Mouse (Mus musculus): ENCODE measurements around the gene Bloc1s1. TPM values are rescaled to one million over a fixed set of nuclear protein-coding genes. Genes with fewer than 3 reads are reported as not detected.

Gene Bloc1s1
- polyA plus RNA-seq, 1 experiment from 2014 or later = 226 TPM

- WGBS = 62% methylated on average over 3 of the region's 3 CpGs
- no peaks in the 10 kb centered on the region for H3K4me1 ChIP-seq
- no peaks in the 10 kb centered on the region for H3K36me3 ChIP-seq
- H3K9ac ChIP-seq = no peak overlapping the region
- no peaks in the 10 kb centered on the region for H3K27me3 ChIP-seq
- ATAC-seq (ENCODE audit: insufficient number of reproducible peaks, low FRiP score, low TSS enrichment, low read depth) = no peak
- H3K4me3 ChIP-seq (replicated peaks) = no peak overlapping the region
- H3K27ac ChIP-seq (replicated peaks) = no peak overlapping the region
- no peak overlapping the region for H3K4me2 ChIP-seq (replicated peaks)
- no peaks in the 10 kb centered on the region for H3K9me3 ChIP-seq (replicated peaks)
Measured at GRCm38 (mm10) chr10:128902409-128902988, 21.3 kb downstream of the Bloc1s1 start.

- peaks cover 4% of the 10 kb centered on the region; the same call in 1 of the 2 replicates for H3K4me1 ChIP-seq
- no peaks in the 10 kb centered on the region for H3K36me3 ChIP-seq
- H3K9me3 ChIP-seq (replicated peaks) = no peaks in the 10 kb centered on the region
- 91% methylated on average over 1 of the region's 1 CpGs for WGBS
- H3K9ac ChIP-seq = no peak overlapping the region
- H3K4me3 ChIP-seq (replicated peaks) = no peak overlapping the region
- H3K27ac ChIP-seq (replicated peaks) = no peak overlapping the region
- no peak for ATAC-seq (ENCODE audit: insufficient number of reproducible peaks, low FRiP score, low TSS enrichment, low read depth)
- H3K27me3 ChIP-seq = peaks cover 4% of the 10 kb centered on the region
- H3K4me2 ChIP-seq (replicated peaks) = no peak overlapping the region
Measured at GRCm38 (mm10) chr10:128901409-128901808, 22.4 kb downstream of the Bloc1s1 start.

- ATAC-seq (ENCODE audit: insufficient number of reproducible peaks, low FRiP score, low TSS enrichment, low read depth) = no peak
- WGBS = 78% methylated on average over 3 of the region's 3 CpGs
Measured at GRCm38 (mm10) chr10:128900698-128901097, 23.1 kb downstream of the Bloc1s1 start, which contains the start of gene Cd63. Gene Cd63 (plus strand): TSS chr10:128900989.

GRCm38 (mm10) chr10:128899759-128900490 is 23.9 kb downstream of the Bloc1s1 start:
- peaks cover 12% of the 10 kb centered on the region for H3K27me3 ChIP-seq
- 80% methylated on average over 6 of the region's 6 CpGs for WGBS
- H3K9ac ChIP-seq = no peak overlapping the region
- H3K9me3 ChIP-seq (replicated peaks) = no peaks in the 10 kb centered on the region
- peaks cover 11% of the 10 kb centered on the region for H3K4me1 ChIP-seq
- H3K4me2 ChIP-seq (replicated peaks) = no peak overlapping the region
- no peak overlapping the region for H3K27ac ChIP-seq (replicated peaks)
- H3K36me3 ChIP-seq = no peaks in the 10 kb centered on the region
- no peak for ATAC-seq (ENCODE audit: insufficient number of reproducible peaks, low FRiP score, low TSS enrichment, low read depth)
- no peak overlapping the region for H3K4me3 ChIP-seq (replicated peaks)

More at GRCm38 (mm10) chr10:128900698-128901097, 23.1 kb downstream of the Bloc1s1 start, which contains the start of gene Cd63:
- Histone ChIP-seq H3K27ac (replicated peaks) (no peak within 1 kb of the TSS), H3K4me2 (replicated peaks) (no peak within 1 kb of the TSS), H3K9ac (no peak within 1 kb of the TSS), H3K4me1 (peaks cover 11% of the 10 kb centered on the region), H3K9me3 (replicated peaks) (no peaks in the 10 kb centered on the region), H3K4me3 (replicated peaks) (no peak within 1 kb of the TSS), H3K27me3 (peaks cover 11% of the 10 kb centered on the region), H3K36me3 (no peaks in the 10 kb centered on the region)

- peaks cover 12% of the 10 kb centered on the region for H3K27me3 ChIP-seq
- H3K36me3 ChIP-seq = no peaks in the 10 kb centered on the region
- peaks cover 18% of the 10 kb centered on the region for H3K4me1 ChIP-seq
- no peaks in the 10 kb centered on the region for H3K9me3 ChIP-seq (replicated peaks)
- no peak overlapping the region for H3K4me2 ChIP-seq (replicated peaks)
- H3K4me3 ChIP-seq (replicated peaks) = no peak overlapping the region
- 6% methylated on average over 1 of the region's 1 CpGs for WGBS
- no peak for ATAC-seq (ENCODE audit: insufficient number of reproducible peaks, low FRiP score, low TSS enrichment, low read depth)
- no peak overlapping the region for H3K9ac ChIP-seq
- no peak overlapping the region; the same call in 1 of the 2 replicates for H3K27ac ChIP-seq (replicated peaks)
Measured at GRCm38 (mm10) chr10:128897501-128897900, 26.3 kb downstream of the Bloc1s1 start.

- Histone ChIP-seq H3K4me1 (peaks cover 22% of the 10 kb centered on the region), H3K9me3 (replicated peaks) (no peaks in the 10 kb centered on the region), H3K4me3 (replicated peaks) (no peak overlapping the region), H3K9ac (no peak overlapping the region), H3K27me3 (peaks cover 12% of the 10 kb centered on the region), H3K4me2 (replicated peaks) (no peak overlapping the region), H3K36me3 (no peaks in the 10 kb centered on the region), H3K27ac (replicated peaks) (peak overlapping the region; percentile 28; the same call in 1 of the 2 replicates)
- WGBS = 25% methylated on average over 1 of the region's 1 CpGs
- ATAC-seq (ENCODE audit: insufficient number of reproducible peaks, low FRiP score, low TSS enrichment, low read depth) = peak; percentile 68
Measured at GRCm38 (mm10) chr10:128896807-128897206, 27.0 kb downstream of the Bloc1s1 start.

- peak overlapping the region; percentile 17 for H3K4me3 ChIP-seq (replicated peaks)
- H3K4me2 ChIP-seq (replicated peaks) = peak overlapping the region; percentile 35
- peaks cover 22% of the 10 kb centered on the region for H3K4me1 ChIP-seq
- H3K9ac ChIP-seq = no peak overlapping the region
- peak overlapping the region; percentile 28; the same call in 1 of the 2 replicates for H3K27ac ChIP-seq (replicated peaks)
- H3K36me3 ChIP-seq = no peaks in the 10 kb centered on the region
- H3K9me3 ChIP-seq (replicated peaks) = no peaks in the 10 kb centered on the region
- ATAC-seq (ENCODE audit: insufficient number of reproducible peaks, low FRiP score, low TSS enrichment, low read depth) = peak; percentile 42; the same call in 1 of the 2 replicates
- 5% methylated on average over 17 of the region's 17 CpGs for WGBS
- peaks cover 12% of the 10 kb centered on the region for H3K27me3 ChIP-seq
Measured at GRCm38 (mm10) chr10:128895952-128896693, 27.7 kb downstream of the Bloc1s1 start.

GRCm38 (mm10) chr10:128895437-128895836 is 28.4 kb downstream of the Bloc1s1 start:
- no peaks in the 10 kb centered on the region for H3K9me3 ChIP-seq (replicated peaks)
- no peaks in the 10 kb centered on the region for H3K36me3 ChIP-seq
- H3K27me3 ChIP-seq = peaks cover 12% of the 10 kb centered on the region
- no peak overlapping the region for H3K9ac ChIP-seq
- peak overlapping the region; percentile 35 for H3K4me2 ChIP-seq (replicated peaks)
- peak overlapping the region; percentile 17 for H3K4me3 ChIP-seq (replicated peaks)
- no peak overlapping the region for H3K27ac ChIP-seq (replicated peaks)
- no peak for ATAC-seq (ENCODE audit: insufficient number of reproducible peaks, low FRiP score, low TSS enrichment, low read depth)
- WGBS = under 1% methylated on average over 9 of the region's 9 CpGs
- H3K4me1 ChIP-seq = peaks cover 26% of the 10 kb centered on the region

- Histone ChIP-seq H3K27ac (replicated peaks) (peak overlapping the region; percentile 89), H3K36me3 (peaks cover 3% of the 10 kb centered on the region; the same call in 1 of the 2 replicates), H3K4me2 (replicated peaks) (peak overlapping the region; percentile 86), H3K9ac (peak overlapping the region; percentile 23; the same call in 1 of the 2 replicates), H3K9me3 (replicated peaks) (no peaks in the 10 kb centered on the region), H3K27me3 (peaks cover 12% of the 10 kb centered on the region), H3K4me3 (replicated peaks) (peak overlapping the region; percentile 77), H3K4me1 (peaks cover 44% of the 10 kb centered on the region)
- 3% methylated on average over 9 of the region's 9 CpGs for WGBS
- ATAC-seq (ENCODE audit: insufficient number of reproducible peaks, low FRiP score, low TSS enrichment, low read depth) = no peak
Measured at GRCm38 (mm10) chr10:128892246-128892645, 31.6 kb downstream of the Bloc1s1 start.

- peaks cover 10% of the 10 kb centered on the region for H3K27me3 ChIP-seq
- peaks cover 5% of the 10 kb centered on the region; the same call in 1 of the 2 replicates for H3K36me3 ChIP-seq
- H3K9ac ChIP-seq = peak within 1 kb of the TSS; percentile 72
- H3K4me2 ChIP-seq (replicated peaks) = peak within 1 kb of the TSS; percentile 86
- H3K9me3 ChIP-seq (replicated peaks) = no peaks in the 10 kb centered on the region
- under 1% methylated on average over 52 of the region's 89 CpGs for WGBS
- H3K4me1 ChIP-seq = peaks cover 42% of the 10 kb centered on the region
- peak; percentile 88 for ATAC-seq (ENCODE audit: insufficient number of reproducible peaks, low FRiP score, low TSS enrichment, low read depth)
- peak within 1 kb of the TSS; percentile 77 for H3K4me3 ChIP-seq (replicated peaks)
- peak within 1 kb of the TSS; percentile 89 for H3K27ac ChIP-seq (replicated peaks)
Measured at GRCm38 (mm10) chr10:128891296-128892094, 32.3 kb downstream of the Bloc1s1 start, which contains the start of gene Gdf11. Gene Gdf11 (minus strand): TSS chr10:128891718.

Data from embryonic facial prominence, embryonic 15.5 days (tissue).